Mouse (Mus musculus) C2C12 (cell line): Measurements from ENCODE around the gene Gm14151. TPM values are rescaled to one million over a fixed set of nuclear protein-coding genes. Genes with fewer than 3 reads are reported as not detected.

Experiments
- H3K27me3 ChIP-seq: one replicate; pipeline ENCODE4 v1.6.1; 2011; ENCODE audit not compliant: control insufficient read depth, insufficient read depth, insufficient read length
- H3K36me3 ChIP-seq: one replicate; pipeline ENCODE4 v1.6.1; 2011; ENCODE audit not compliant: control insufficient read depth, insufficient read depth
- H3K4me3 ChIP-seq: one replicate; pipeline ENCODE4 v1.5.1; 2011; ENCODE audit warnings: mild to moderate bottlenecking, control low read depth; ENCODE audit not compliant: poor library complexity, insufficient read depth, severe bottlenecking
- H3K79me2 ChIP-seq: one replicate; pipeline ENCODE4 v1.6.1; 2011; ENCODE audit not compliant: control insufficient read depth, insufficient read depth
- H3K79me3 ChIP-seq: one replicate; pipeline ENCODE4 v1.6.1; 2011; ENCODE audit warnings: low read depth, control low read depth
- H3ac ChIP-seq: one replicate; pipeline ENCODE3; 2011; ENCODE audit warnings: low read depth; ENCODE audit not compliant: control insufficient read depth, insufficient read length
- CEBPB ChIP-seq: IDR thresholded peaks from one replicate; pipeline ENCODE4 v1.6.1; 2011; ENCODE audit warnings: low read depth, mild to moderate bottlenecking, control low read depth, moderate library complexity
- CTCF ChIP-seq: IDR thresholded peaks from one replicate; pipeline ENCODE4 v1.5.1; 2011; ENCODE audit not compliant: control insufficient read depth, insufficient read depth, insufficient read length
- FOSL1 ChIP-seq: IDR thresholded peaks from one replicate; pipeline ENCODE4 v1.8.0; 2011; ENCODE audit warnings: mild to moderate bottlenecking, low read length; ENCODE audit not compliant: poor library complexity, insufficient read depth, severe bottlenecking
- MAX ChIP-seq: IDR thresholded peaks from one replicate; pipeline ENCODE4 v1.6.1; 2011; ENCODE audit warnings: mild to moderate bottlenecking, control low read depth
- MYOD1 ChIP-seq: IDR thresholded peaks from one replicate; pipeline ENCODE4 v1.6.1; 2011; ENCODE audit warnings: low read depth; ENCODE audit not compliant: control insufficient read depth, insufficient read length
- MYOG ChIP-seq: IDR thresholded peaks from one replicate; pipeline ENCODE4 v1.6.1; 2011; ENCODE audit not compliant: control insufficient read depth, insufficient read length; ENCODE audit errors: extremely low read depth
- USF1 ChIP-seq: IDR thresholded peaks from one replicate; pipeline ENCODE4 v1.6.1; 2011; ENCODE audit warnings: low read depth, mild to moderate bottlenecking, control low read depth, moderate library complexity
- polyA plus RNA-seq: library from polyadenylated mRNA; unstranded; fragments of >200 nt; fragmentation: generic; extraction: Trizol; gene quantifications from one replicate; pipeline ENCODE4 v1.2.1, GENCODE M21; 2012; ENCODE audit warnings: missing spikeins

Gm14151 gene
- polyA plus RNA-seq, 1 experiment = not detected

DNA sequence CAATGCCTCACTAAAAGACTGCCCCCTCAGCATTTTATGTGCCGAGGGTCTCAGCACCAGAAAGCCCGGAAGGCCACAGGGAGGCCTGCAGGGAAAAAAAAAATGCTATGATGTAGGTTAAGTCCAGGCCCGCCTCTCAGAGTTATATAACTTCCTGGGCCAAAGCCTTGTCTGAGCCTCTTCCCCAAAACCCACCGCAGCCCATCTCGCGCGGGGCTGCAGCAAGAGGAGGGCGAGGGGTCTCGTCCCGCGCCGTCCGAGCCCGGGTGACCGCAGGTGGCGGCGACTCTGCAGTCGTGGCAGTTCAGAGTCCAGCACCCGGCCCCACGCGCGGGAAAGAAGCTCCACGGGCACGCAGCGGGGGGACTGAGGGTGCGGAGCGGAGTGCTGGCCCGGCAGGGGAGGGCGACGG lies 53.3 kb downstream of the Gm14151 start:
- H3K79me3 ChIP-seq = peaks cover 34% of the 10 kb centered on the region
- H3K27me3 ChIP-seq = no peaks in the 10 kb centered on the region
- peaks cover 52% of the 10 kb centered on the region for H3K79me2 ChIP-seq
- peak overlapping the region; percentile 77 for H3K4me3 ChIP-seq
- TF ChIP-seq FOSL1 = no peak
- no peak for TF ChIP-seq MYOG
- no peaks in the 10 kb centered on the region for H3K36me3 ChIP-seq
- H3ac ChIP-seq = peak overlapping the region; percentile 79

- peaks cover 60% of the 10 kb centered on the region for H3K79me2 ChIP-seq
- H3K36me3 ChIP-seq = no peaks in the 10 kb centered on the region
- peak overlapping the region; percentile 79 for H3ac ChIP-seq
These were observed 54.1 kb downstream of the Gm14151 start for GRCm38 (mm10) chr2:151037876-151038552.

GRCm38 (mm10) chr2:151037292-151037691 lies 54.9 kb downstream of the Gm14151 start:
- no peak overlapping the region for H3ac ChIP-seq
- H3K36me3 ChIP-seq = no peaks in the 10 kb centered on the region
- H3K79me3 ChIP-seq = peaks cover 43% of the 10 kb centered on the region
- H3K4me3 ChIP-seq = no peak overlapping the region
- no peaks in the 10 kb centered on the region for H3K27me3 ChIP-seq
- TF ChIP-seq USF1 = no peak
- no peak for TF ChIP-seq MAX
- no peak for TF ChIP-seq FOSL1
- H3K79me2 ChIP-seq = peaks cover 68% of the 10 kb centered on the region

More at GRCm38 (mm10) chr2:151037876-151038552, 54.1 kb downstream of the Gm14151 start:
- H3K27me3 ChIP-seq = no peaks in the 10 kb centered on the region
- peak overlapping the region; percentile 77 for H3K4me3 ChIP-seq
- no peak for TF ChIP-seq MAX
- no peak for TF ChIP-seq FOSL1
- TF ChIP-seq MYOD1 = no peak
- no peak for TF ChIP-seq USF1
- TF ChIP-seq MYOG = no peak
- no peak for TF ChIP-seq CTCF
- no peak for TF ChIP-seq CEBPB
- peaks cover 39% of the 10 kb centered on the region for H3K79me3 ChIP-seq

Other genes starting within 250 kb of the Gm14151 start
- gene Abhd12, start 187.6 kb downstream of the Gm14151 start, polyA plus RNA-seq = 62.7 TPM
- 31.3 TPM for gene Gins1, start 186.9 kb downstream of the Gm14151 start, polyA plus RNA-seq
- 4.5 TPM for gene Ninl, start 53.0 kb downstream of the Gm14151 start, polyA plus RNA-seq
- 7.2 TPM for gene Nanp, start 53.0 kb downstream of the Gm14151 start, polyA plus RNA-seq
- gene Gm14147, start 5.9 kb upstream of the Gm14151 start, polyA plus RNA-seq = not detected